Mouse (Mus musculus) C2C12 (cell line): ENCODE measurements around the gene Bend4. TPM values are rescaled to one million over a fixed set of nuclear protein-coding genes. Genes with fewer than 3 reads are reported as not detected.

Experiments
- H3K27me3 ChIP-seq: one replicate; pipeline ENCODE4 v1.6.1; 2011; ENCODE audit not compliant: control insufficient read depth, insufficient read depth, insufficient read length
- H3K36me3 ChIP-seq: one replicate; pipeline ENCODE4 v1.6.1; 2011; ENCODE audit not compliant: control insufficient read depth, insufficient read depth
- H3K4me3 ChIP-seq: one replicate; pipeline ENCODE4 v1.5.1; 2011; ENCODE audit warnings: mild to moderate bottlenecking, control low read depth; ENCODE audit not compliant: poor library complexity, insufficient read depth, severe bottlenecking
- H3K79me2 ChIP-seq: one replicate; pipeline ENCODE4 v1.6.1; 2011; ENCODE audit not compliant: control insufficient read depth, insufficient read depth
- H3K79me3 ChIP-seq: one replicate; pipeline ENCODE4 v1.6.1; 2011; ENCODE audit warnings: low read depth, control low read depth
- H3ac ChIP-seq: one replicate; pipeline ENCODE3; 2011; ENCODE audit warnings: low read depth; ENCODE audit not compliant: control insufficient read depth, insufficient read length
- CEBPB ChIP-seq: IDR thresholded peaks from one replicate; pipeline ENCODE4 v1.6.1; 2011; ENCODE audit warnings: low read depth, mild to moderate bottlenecking, control low read depth, moderate library complexity
- CTCF ChIP-seq: IDR thresholded peaks from one replicate; pipeline ENCODE4 v1.5.1; 2011; ENCODE audit not compliant: control insufficient read depth, insufficient read depth, insufficient read length
- FOSL1 ChIP-seq: IDR thresholded peaks from one replicate; pipeline ENCODE4 v1.8.0; 2011; ENCODE audit warnings: mild to moderate bottlenecking, low read length; ENCODE audit not compliant: poor library complexity, insufficient read depth, severe bottlenecking
- MAX ChIP-seq: IDR thresholded peaks from one replicate; pipeline ENCODE4 v1.6.1; 2011; ENCODE audit warnings: mild to moderate bottlenecking, control low read depth
- MYOD1 ChIP-seq: IDR thresholded peaks from one replicate; pipeline ENCODE4 v1.6.1; 2011; ENCODE audit warnings: low read depth; ENCODE audit not compliant: control insufficient read depth, insufficient read length
- MYOG ChIP-seq: IDR thresholded peaks from one replicate; pipeline ENCODE4 v1.6.1; 2011; ENCODE audit not compliant: control insufficient read depth, insufficient read length; ENCODE audit errors: extremely low read depth
- USF1 ChIP-seq: IDR thresholded peaks from one replicate; pipeline ENCODE4 v1.6.1; 2011; ENCODE audit warnings: low read depth, mild to moderate bottlenecking, control low read depth, moderate library complexity
- long read RNA-seq, 2 experiments: library from polyadenylated mRNA; unstranded; transcript quantifications; one replicate each; pipeline ENCODE4 v2.0.0; 2019 to 2020
- polyA plus RNA-seq: library from polyadenylated mRNA; unstranded; fragments of >200 nt; fragmentation: generic; extraction: Trizol; gene quantifications from one replicate; pipeline ENCODE4 v1.2.1, GENCODE M21; 2012; ENCODE audit warnings: missing spikeins

Gene Bend4
- 0.01 TPM for polyA plus RNA-seq
- long read RNA-seq, experiment 1, result 0 reads
- long read RNA-seq, experiment 2, result 0 reads

DNA sequence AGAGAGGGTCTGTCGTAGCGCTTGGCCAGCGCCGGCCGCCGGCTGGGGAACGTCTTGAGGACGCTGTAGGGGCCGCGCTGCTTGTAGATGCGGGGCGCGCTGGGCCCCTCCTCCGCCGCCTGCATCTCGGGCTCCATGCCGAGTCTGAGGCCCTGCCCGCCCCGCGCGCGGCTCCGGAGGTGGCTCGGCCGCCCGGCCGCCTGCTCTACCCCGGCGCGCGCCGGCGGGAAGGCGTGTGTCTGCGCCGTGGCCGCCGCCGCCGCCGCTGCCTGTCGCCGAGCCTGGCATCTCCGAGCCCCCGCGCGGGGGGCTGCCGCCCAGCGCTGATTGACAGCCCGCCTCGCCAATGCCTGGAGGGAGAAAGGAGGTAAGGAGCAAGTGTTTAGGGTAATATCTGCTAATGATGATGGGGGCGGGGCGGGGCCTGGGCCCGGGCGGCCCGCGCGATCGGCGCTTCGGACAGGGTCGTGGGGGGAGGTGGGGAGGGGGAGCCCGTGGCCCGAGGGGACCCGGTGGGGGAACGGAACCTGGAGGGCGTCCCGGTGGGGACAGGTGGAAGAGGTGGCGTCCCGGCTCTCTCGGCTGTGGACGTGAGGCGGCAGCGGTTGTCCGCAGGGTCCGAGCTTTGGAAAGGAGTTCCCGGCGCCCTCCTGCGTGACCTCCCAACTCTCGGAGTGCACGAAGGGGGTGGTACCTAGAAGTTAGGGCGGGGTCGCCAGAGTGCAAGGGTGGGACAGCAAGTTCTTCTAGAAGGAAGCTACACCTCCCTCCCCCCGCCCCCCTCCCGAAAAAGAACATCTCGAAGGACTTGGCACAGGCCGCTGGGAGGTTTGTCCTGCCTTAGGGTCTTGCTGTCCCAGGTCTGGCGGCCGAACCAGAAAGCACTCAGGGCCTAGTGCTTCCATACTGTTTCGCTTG is at the start of gene Bend4:
Gene Bend4, minus strand, starts transcription at position 868 of the 918 bp plus-strand sequence.
- TF ChIP-seq FOSL1, result no peak
- no peak for TF ChIP-seq MYOD1
- no peak for TF ChIP-seq CEBPB
- TF ChIP-seq MYOG, result no peak
- TF ChIP-seq USF1, result no peak
- TF ChIP-seq MAX, result no peak
- TF ChIP-seq CTCF, result no peak
- Histone ChIP-seq H3K79me2 (no peaks in the 10 kb centered on the region), H3K36me3 (no peaks in the 10 kb centered on the region), H3ac (no peak within 1 kb of the TSS), H3K4me3 (no peak within 1 kb of the TSS), H3K27me3 (no peaks in the 10 kb centered on the region), H3K79me3 (no peaks in the 10 kb centered on the region)

DNA sequence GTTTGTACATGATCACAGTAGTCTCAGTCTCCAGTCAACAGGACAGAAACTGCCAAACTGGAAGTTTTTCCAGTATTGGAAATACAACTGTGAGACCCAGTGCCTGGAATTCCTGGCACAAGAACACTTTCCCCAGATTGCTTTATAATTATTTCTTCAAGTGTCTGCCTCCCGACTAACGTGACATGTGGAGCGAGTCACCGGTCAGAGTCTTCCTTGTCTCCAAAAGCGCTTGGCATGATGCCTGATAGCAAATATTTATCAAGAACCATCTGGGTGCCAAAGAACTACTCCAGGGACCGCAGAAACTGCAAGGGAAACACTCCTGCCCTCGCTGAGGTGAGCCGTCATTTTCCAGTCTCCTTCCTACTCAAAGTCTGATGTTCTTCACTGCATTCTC is 45.6 kb upstream of the Bend4 start:
- H3K36me3 ChIP-seq, result no peaks in the 10 kb centered on the region
- H3K79me3 ChIP-seq, result no peaks in the 10 kb centered on the region
- H3K4me3 ChIP-seq, result no peak overlapping the region
- TF ChIP-seq CEBPB (no peak), CTCF (no peak), MAX (no peak), MYOD1 (no peak), USF1 (no peak), FOSL1 (no peak), MYOG (no peak)
- H3K79me2 ChIP-seq, result no peaks in the 10 kb centered on the region
- no peaks in the 10 kb centered on the region for H3K27me3 ChIP-seq
- no peak overlapping the region for H3ac ChIP-seq

DNA sequence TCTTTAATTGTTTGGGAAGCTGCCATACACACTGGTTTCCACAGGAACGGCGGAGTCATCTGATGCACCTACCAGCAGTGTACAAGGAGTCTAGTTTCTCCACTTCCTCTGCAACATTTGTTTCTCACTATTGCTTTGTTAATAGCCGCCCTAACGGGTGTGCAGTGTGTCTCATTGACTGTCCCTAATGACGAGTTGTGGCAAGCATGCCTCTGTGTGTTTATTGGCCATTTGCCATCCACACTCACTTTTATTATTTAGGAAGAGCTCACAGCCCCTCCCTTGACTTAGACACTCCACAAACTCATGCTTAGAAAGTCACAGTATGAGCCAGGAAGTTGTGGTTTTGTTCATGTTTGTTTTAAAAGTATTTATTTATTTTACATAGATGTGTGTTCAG is 45.0 kb upstream of the Bend4 start:
- H3K79me2 ChIP-seq, result no peaks in the 10 kb centered on the region
- no peak overlapping the region for H3K4me3 ChIP-seq
- H3K27me3 ChIP-seq, result no peaks in the 10 kb centered on the region
- TF ChIP-seq USF1 (no peak), MYOD1 (no peak), CEBPB (no peak), MAX (no peak), FOSL1 (no peak), CTCF (no peak), MYOG (no peak)
- H3ac ChIP-seq, result no peak overlapping the region
- H3K36me3 ChIP-seq, result no peaks in the 10 kb centered on the region
- no peaks in the 10 kb centered on the region for H3K79me3 ChIP-seq

DNA sequence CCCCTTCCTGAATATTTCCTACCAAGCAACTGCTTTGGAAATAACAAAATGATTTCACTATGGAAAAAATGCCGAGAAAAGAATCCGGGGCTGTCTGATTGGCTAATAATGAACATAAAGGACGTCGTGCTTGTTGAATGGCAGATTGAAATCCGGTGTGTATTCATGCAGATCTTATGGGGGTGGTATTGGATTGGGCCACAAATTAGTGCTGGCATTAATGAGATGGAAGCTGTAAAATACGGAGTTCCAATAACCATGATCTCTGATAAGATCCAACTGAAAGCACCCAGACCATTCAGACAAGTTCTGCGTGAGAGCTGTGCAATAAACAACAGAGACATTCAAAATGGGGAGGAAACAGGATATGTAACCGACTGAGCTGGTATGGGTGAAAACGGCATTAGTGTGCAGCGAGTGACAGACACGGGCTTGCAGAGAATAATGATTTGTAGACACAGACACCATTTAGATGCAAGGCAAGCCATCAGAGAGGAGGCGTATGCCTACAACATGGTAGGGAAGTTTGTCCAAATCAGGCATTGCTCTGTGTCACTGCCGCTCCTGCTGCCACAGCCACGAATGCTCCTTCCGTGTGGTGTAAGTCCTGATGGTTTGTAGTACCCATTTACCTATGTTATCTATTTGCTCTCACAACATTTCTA is 38.9 kb upstream of the Bend4 start:
- Histone ChIP-seq H3K27me3 (no peaks in the 10 kb centered on the region), H3K36me3 (no peaks in the 10 kb centered on the region), H3K4me3 (no peak overlapping the region), H3K79me2 (no peaks in the 10 kb centered on the region), H3ac (no peak overlapping the region), H3K79me3 (no peaks in the 10 kb centered on the region)
- TF ChIP-seq CEBPB (no peak), MAX (no peak), USF1 (no peak), MYOD1 (no peak), FOSL1 (no peak), MYOG (no peak)

DNA sequence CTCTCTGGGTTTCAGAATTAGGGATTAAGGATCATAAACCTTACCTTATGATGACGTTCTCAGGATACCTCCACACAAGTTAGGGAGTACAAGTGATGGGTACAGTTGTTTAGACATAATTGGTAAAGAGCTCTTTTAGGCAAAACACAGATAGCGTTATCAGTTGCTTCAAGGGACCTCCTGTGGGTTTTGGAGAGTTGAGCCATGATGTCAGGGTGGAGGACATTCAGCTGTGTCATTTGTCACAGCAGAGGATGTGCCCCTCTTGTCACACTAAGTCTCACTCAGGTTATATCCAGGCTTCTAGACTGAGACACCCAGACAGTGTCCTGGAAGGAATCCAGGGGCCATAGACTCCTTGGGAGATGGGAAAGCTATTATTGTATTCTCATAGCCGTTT is 36.8 kb upstream of the Bend4 start:
- Histone ChIP-seq H3K79me3 (no peaks in the 10 kb centered on the region), H3ac (no peak overlapping the region), H3K79me2 (no peaks in the 10 kb centered on the region), H3K4me3 (no peak overlapping the region), H3K36me3 (no peaks in the 10 kb centered on the region), H3K27me3 (no peaks in the 10 kb centered on the region)
- TF ChIP-seq FOSL1 (no peak), CEBPB (no peak)

DNA sequence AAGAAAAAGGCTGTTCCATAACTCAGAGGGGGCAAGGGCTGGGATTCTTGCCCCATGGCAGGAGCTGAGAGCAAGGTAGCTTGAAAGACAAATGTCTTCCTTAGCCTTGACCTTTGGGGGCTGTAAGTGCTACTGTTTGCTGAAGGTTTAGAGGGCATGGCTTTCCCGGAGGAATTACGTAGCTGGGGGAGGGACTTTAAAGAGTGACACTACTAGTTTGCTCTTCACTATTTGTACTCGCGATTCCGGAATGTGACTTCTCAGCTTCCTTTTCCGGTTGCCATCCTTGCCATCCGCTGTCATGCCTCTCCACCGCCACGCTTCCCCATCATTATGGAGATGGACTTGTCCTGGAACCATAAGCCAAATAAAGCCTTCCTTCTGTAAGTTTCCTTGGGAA is 35.5 kb upstream of the Bend4 start:
- TF ChIP-seq FOSL1, result no peak
- TF ChIP-seq MAX, result no peak
- TF ChIP-seq MYOG, result no peak
- no peak for TF ChIP-seq CEBPB
- TF ChIP-seq CTCF, result no peak
- no peak for TF ChIP-seq USF1
- TF ChIP-seq MYOD1, result no peak
- Histone ChIP-seq H3ac (no peak overlapping the region), H3K27me3 (no peaks in the 10 kb centered on the region), H3K79me2 (no peaks in the 10 kb centered on the region), H3K4me3 (no peak overlapping the region), H3K79me3 (no peaks in the 10 kb centered on the region), H3K36me3 (no peaks in the 10 kb centered on the region)
